Mouse (Mus musculus) CH12.LX (cell line): ENCODE results near the gene Suox. TPM values are rescaled to one million over a fixed set of nuclear protein-coding genes. Genes with fewer than 3 reads are reported as not detected.

Experiments
- DNase-seq: peaks from one replicate; pipeline ENCODE4 v3.0.0-alpha.2; 2013; ENCODE audit errors: extremely low read depth
- H3K27ac ChIP-seq: 2 replicates; pipeline ENCODE4 v1.5.1; 2012; ENCODE audit warnings: low read depth, mild to moderate bottlenecking, control low read depth, moderate library complexity; ENCODE audit not compliant: insufficient read depth
- H3K27me3 ChIP-seq: replicated peaks from 2 replicates; pipeline ENCODE3; 2012; ENCODE audit warnings: inconsistent platforms
- H3K36me3 ChIP-seq, 2 experiments: replicated peaks in 1 of 2; 2 replicates each; pipeline versions ENCODE3 to v1.6.1; 2012; ENCODE audit warnings: inconsistent platforms in 1 of 2, low read length in 1 of 2, mild to moderate bottlenecking in 1 of 2, mixed read lengths in 1 of 2, moderate library complexity in 1 of 2; ENCODE audit not compliant: control insufficient read depth in 1 of 2, insufficient read depth in 1 of 2
- H3K4me1 ChIP-seq, 2 experiments: 2 replicates each; pipeline ENCODE4 v1.6.1; 2012; ENCODE audit warnings: inconsistent platforms in 1 of 2, moderate library complexity in 1 of 2; ENCODE audit not compliant: insufficient read depth in 2 of 2, control insufficient read depth in 1 of 2
- H3K4me2 ChIP-seq: 2 replicates; pipeline ENCODE4 v1.6.1; 2012; ENCODE audit warnings: low read depth, mild to moderate bottlenecking, control low read depth; ENCODE audit not compliant: poor library complexity, insufficient read depth, severe bottlenecking
- H3K4me3 ChIP-seq, 3 experiments: fragments of 150-350 bp in 1 of 3; sonication (generic) in 1 of 3; replicated peaks in 1 of 3; 2 replicates each; pipeline versions ENCODE3 to v1.5.1; 2011 to 2012; ENCODE audit warnings: low read depth in 2 of 3, low read length in 2 of 3, mild to moderate bottlenecking in 2 of 3, moderate library complexity in 2 of 3, control low read depth in 1 of 3, improper control_type of control experiment in 1 of 3, inconsistent platforms in 1 of 3, mixed read lengths in 1 of 3; ENCODE audit not compliant: poor library complexity in 1 of 3
- H3K79me2 ChIP-seq: replicated peaks from 2 replicates; pipeline ENCODE4 v1.6.1; 2012; ENCODE audit warnings: mild to moderate bottlenecking, moderate library complexity; ENCODE audit not compliant: control insufficient read depth, poor library complexity, insufficient read depth, severe bottlenecking; ENCODE audit errors: extremely low read depth
- H3K9ac ChIP-seq: 2 replicates; pipeline ENCODE4 v1.6.1; 2012; ENCODE audit warnings: low read depth, mild to moderate bottlenecking, control low read depth, moderate library complexity; ENCODE audit not compliant: insufficient read depth
- H3K9me3 ChIP-seq: replicated peaks from 2 replicates; pipeline ENCODE3; 2012; ENCODE audit warnings: low read length, inconsistent platforms, mixed read lengths
- BHLHE40 ChIP-seq: IDR thresholded peaks from 2 replicates; pipeline ENCODE4 v1.6.1; 2011; ENCODE audit warnings: mild to moderate bottlenecking, low read depth, low read length, improper control_type of control experiment
- CTCF ChIP-seq, 2 experiments: IDR thresholded peaks in 1 of 2; conservative IDR thresholded peaks in 1 of 2; 2 replicates each; pipeline ENCODE4 v1.5.1; 2011 to 2012; ENCODE audit warnings: low read depth in 2 of 2, low read length in 2 of 2, improper control_type of control experiment in 1 of 2, inconsistent platforms in 1 of 2, mild to moderate bottlenecking in 1 of 2, moderate library complexity in 1 of 2
- ELF1 ChIP-seq: IDR thresholded peaks from 2 replicates; pipeline ENCODE4 v1.6.1; 2014; ENCODE audit warnings: low read depth, mild to moderate bottlenecking, inconsistent platforms, low read length, improper control_type of control experiment
- EP300 ChIP-seq: IDR thresholded peaks from 2 replicates; pipeline ENCODE4 v1.6.1; 2011; ENCODE audit warnings: low read length, improper control_type of control experiment
- GABPA ChIP-seq: IDR thresholded peaks from 2 replicates; pipeline ENCODE4 v1.6.1; 2012; ENCODE audit warnings: low read depth, low read length, improper control_type of control experiment, inconsistent platforms; ENCODE audit not compliant: insufficient replicate concordance
- HCFC1 ChIP-seq: IDR thresholded peaks from 2 replicates; pipeline ENCODE4 v1.6.1; 2012; ENCODE audit warnings: low read depth, mild to moderate bottlenecking, inconsistent platforms, low read length, improper control_type of control experiment
- JUN ChIP-seq: IDR thresholded peaks from 2 replicates; pipeline ENCODE4 v1.6.1; 2011; ENCODE audit warnings: low read depth, mild to moderate bottlenecking, low read length, improper control_type of control experiment, moderate library complexity; ENCODE audit not compliant: insufficient read depth
- JUND ChIP-seq: conservative IDR thresholded peaks from 2 replicates; pipeline ENCODE4 v1.6.1; 2011; ENCODE audit warnings: low read depth, low read length, improper control_type of control experiment
- KAT2A ChIP-seq: IDR thresholded peaks from 2 replicates; pipeline ENCODE4 v1.6.1; 2012; ENCODE audit warnings: low read length, improper control_type of control experiment, inconsistent platforms; ENCODE audit not compliant: insufficient replicate concordance
- MAFK ChIP-seq: IDR thresholded peaks from 2 replicates; pipeline ENCODE4 v1.6.1; 2011; ENCODE audit warnings: low read length, improper control_type of control experiment; ENCODE audit not compliant: insufficient replicate concordance
- MAX ChIP-seq: IDR thresholded peaks from 2 replicates; pipeline ENCODE4 v1.6.1; 2011; ENCODE audit warnings: low read length, improper control_type of control experiment
- MAZ ChIP-seq: IDR thresholded peaks from 2 replicates; pipeline ENCODE4 v1.6.1; 2012; ENCODE audit warnings: low read depth, mild to moderate bottlenecking, inconsistent platforms, low read length, improper control_type of control experiment, moderate library complexity
- MEF2A ChIP-seq: IDR thresholded peaks from 2 replicates; pipeline ENCODE4 v1.6.1; 2014; ENCODE audit warnings: low read depth, mild to moderate bottlenecking, inconsistent platforms, low read length, improper control_type of control experiment, borderline replicate concordance
- MXI1 ChIP-seq: IDR thresholded peaks from 2 replicates; pipeline ENCODE4 v1.6.1; 2011; ENCODE audit warnings: mild to moderate bottlenecking, low read depth, low read length, improper control_type of control experiment
- MYC ChIP-seq: IDR thresholded peaks from 2 replicates; pipeline ENCODE4 v1.6.1; 2011; ENCODE audit warnings: low read depth, mild to moderate bottlenecking, improper control_type of control experiment, low read length
- NELFE ChIP-seq: IDR thresholded peaks from 2 replicates; pipeline ENCODE4 v1.6.1; 2011; ENCODE audit warnings: low read depth, low read length, improper control_type of control experiment
- NRF1 ChIP-seq: IDR thresholded peaks from 2 replicates; pipeline ENCODE4 v1.6.1; 2014; ENCODE audit warnings: low read depth, mild to moderate bottlenecking, inconsistent platforms, low read length, improper control_type of control experiment, moderate library complexity
- POLR2A ChIP-seq: IDR thresholded peaks from 2 replicates; pipeline ENCODE4 v1.6.1; 2011; ENCODE audit warnings: low read depth, mild to moderate bottlenecking, improper control_type of control experiment, low read length
- POLR2AphosphoS2 ChIP-seq: IDR thresholded peaks from 2 replicates; pipeline ENCODE4 v1.6.1; 2011; ENCODE audit warnings: low read depth, low read length, improper control_type of control experiment
- RAD21 ChIP-seq: IDR thresholded peaks from 2 replicates; pipeline ENCODE4 v1.6.1; 2011; ENCODE audit warnings: low read depth, mild to moderate bottlenecking, low read length, improper control_type of control experiment, moderate library complexity
- RCOR1 ChIP-seq: conservative IDR thresholded peaks from 2 replicates; pipeline ENCODE4 v1.6.1; 2012; ENCODE audit warnings: low read depth, mild to moderate bottlenecking, inconsistent platforms, low read length, improper control_type of control experiment
- SIN3A ChIP-seq: IDR thresholded peaks from 2 replicates; pipeline ENCODE4 v1.6.1; 2012; ENCODE audit warnings: low read length, improper control_type of control experiment, inconsistent platforms
- TBP ChIP-seq: conservative IDR thresholded peaks from 2 replicates; pipeline ENCODE4 v1.6.1; 2011; ENCODE audit warnings: low read depth, low read length, improper control_type of control experiment
- UBTF ChIP-seq: IDR thresholded peaks from 2 replicates; pipeline ENCODE4 v1.6.1; 2012; ENCODE audit warnings: low read depth, mild to moderate bottlenecking, inconsistent platforms, low read length, improper control_type of control experiment, moderate library complexity
- USF1 ChIP-seq: IDR thresholded peaks from 2 replicates; pipeline ENCODE4 v1.6.1; 2014; ENCODE audit warnings: low read depth, mild to moderate bottlenecking, inconsistent platforms, low read length, improper control_type of control experiment
- USF2 ChIP-seq: conservative IDR thresholded peaks from 2 replicates; pipeline ENCODE4 v1.6.1; 2011; ENCODE audit warnings: low read depth, low read length, improper control_type of control experiment
- ZKSCAN1 ChIP-seq: IDR thresholded peaks from 2 replicates; pipeline ENCODE4 v1.6.1; 2012; ENCODE audit warnings: low read depth, inconsistent platforms, low read length, improper control_type of control experiment, borderline replicate concordance
- ZMIZ1 ChIP-seq: IDR thresholded peaks from 2 replicates; pipeline ENCODE4 v1.6.1; 2012; ENCODE audit warnings: low read depth, mild to moderate bottlenecking, inconsistent platforms, low read length, improper control_type of control experiment
- ZNF384 ChIP-seq: IDR thresholded peaks from 2 replicates; pipeline ENCODE4 v1.6.1; 2012; ENCODE audit warnings: low read depth, low read length, improper control_type of control experiment, inconsistent platforms
- dilution Hi-C: fragments of 300-500 bp; cut with MboI; formaldehyde crosslinking; loops from 2 replicates; pipeline ENCODE4 v1.14.3; 2020; ENCODE audit warnings: low sequenced_read_pairs; ENCODE audit not compliant: extremely low pct_unique_long_range_greater_than_20kb, extremely low pct_ligation_motif_present
- in situ Hi-C: fragments of 300-500 bp; cut with MboI; formaldehyde crosslinking; loops from 3 replicates; pipeline ENCODE4 v1.14.3; 2019; ENCODE audit warnings: low sequenced_read_pairs, low pct_ligation_motif_present, low pct_unique_long_range_greater_than_20kb, mixed read lengths
- polyA plus RNA-seq: library from polyadenylated mRNA; unstranded; fragments of >175 nt; gene quantifications from 2 replicates; pipeline ENCODE4 v1.2.1, GENCODE M21; 2012; ENCODE audit warnings: low read depth; ENCODE audit not compliant: insufficient read length
- total RNA-seq, 2 experiments: library from RNA; depleted of rRNA; stranded (reverse); fragments of 300-350 nt in 1 of 2; fragments of >200 nt in 1 of 2; gene quantifications; 2 replicates each; pipeline ENCODE4 v1.2.3; 2012 to 2014

Suox gene
- total and polyA plus RNA-seq, 3 experiments = 9.0 to 11.4 (median 10.5) TPM

DNA sequence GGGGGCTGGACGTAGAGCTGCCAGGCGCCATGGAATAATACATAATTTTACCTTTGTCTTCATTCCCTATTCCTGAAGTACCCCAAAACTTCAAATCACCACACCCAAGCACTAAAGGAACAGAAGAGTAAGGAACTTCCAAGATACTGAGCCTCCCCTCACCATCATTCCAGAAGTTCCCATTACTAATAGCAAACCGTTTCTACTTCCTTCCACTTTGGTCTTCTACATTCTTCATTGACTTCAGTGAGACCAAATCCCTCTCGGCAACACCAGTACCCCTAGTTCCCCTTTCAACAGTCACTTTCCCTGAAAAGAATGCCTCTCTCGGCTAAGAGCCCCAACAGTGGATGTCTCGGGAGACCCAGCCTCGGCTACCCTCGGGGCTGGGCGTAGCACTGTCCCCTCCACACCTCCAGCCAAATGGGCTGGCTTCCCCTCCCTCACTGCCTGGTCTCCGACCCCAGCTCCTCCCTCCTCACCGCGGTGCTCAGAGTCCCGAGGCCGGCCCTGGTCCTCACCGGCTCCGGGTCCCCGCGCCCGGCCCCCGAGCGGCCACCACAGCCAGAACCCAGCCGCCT is 21.6 kb upstream of the Suox start:
- peaks cover 9% of the 10 kb centered on the region for H3K79me2 ChIP-seq
- in situ Hi-C loops (no loop called here), dilution Hi-C loops (no loop called here)
- TF ChIP-seq USF2 = no peak
- TF ChIP-seq ZKSCAN1 = no peak
- no peak for TF ChIP-seq SIN3A
- TF ChIP-seq GABPA = no peak
- 0 out of 2 replicates have a peak, but pooled peaks have one; percentile 11 for TF ChIP-seq EP300
- no peak for TF ChIP-seq MAZ
- no peak for TF ChIP-seq POLR2AphosphoS2
- TF ChIP-seq MEF2A = no peak
- no peak for TF ChIP-seq TBP
- TF ChIP-seq JUN = no peak
- no peak for TF ChIP-seq UBTF
- TF ChIP-seq MXI1 = 0 out of 2 replicates have a peak, but pooled peaks have one; percentile 6
- TF ChIP-seq MAX = no peak
- no peak for TF ChIP-seq CTCF (conservative IDR thresholded peaks at IDR 0.05 in 1 of 2, IDR thresholded peaks at IDR 0.05 in 1 of 2; ENCODE audit: low read depth in 2 of 2, low read length in 2 of 2)
- DNase-seq = no peak
- H3K27ac ChIP-seq = peak overlapping the region; percentile 87
- peaks cover 22 to 38% of the 10 kb centered on the region in 2 experiments for H3K36me3 ChIP-seq
- no peaks in the 10 kb centered on the region for H3K9me3 ChIP-seq
- no peaks in the 10 kb centered on the region for H3K27me3 ChIP-seq
- H3K4me1 ChIP-seq = peaks cover 0 to 33% of the 10 kb centered on the region in 2 experiments; a peak in 2 of 4 replicates
- H3K4me3 ChIP-seq = peak overlapping the region; percentile 67 to 95 (median 87)
- H3K4me2 ChIP-seq = peak overlapping the region; percentile 89
- H3K9ac ChIP-seq = peak overlapping the region; percentile 95

DNA sequence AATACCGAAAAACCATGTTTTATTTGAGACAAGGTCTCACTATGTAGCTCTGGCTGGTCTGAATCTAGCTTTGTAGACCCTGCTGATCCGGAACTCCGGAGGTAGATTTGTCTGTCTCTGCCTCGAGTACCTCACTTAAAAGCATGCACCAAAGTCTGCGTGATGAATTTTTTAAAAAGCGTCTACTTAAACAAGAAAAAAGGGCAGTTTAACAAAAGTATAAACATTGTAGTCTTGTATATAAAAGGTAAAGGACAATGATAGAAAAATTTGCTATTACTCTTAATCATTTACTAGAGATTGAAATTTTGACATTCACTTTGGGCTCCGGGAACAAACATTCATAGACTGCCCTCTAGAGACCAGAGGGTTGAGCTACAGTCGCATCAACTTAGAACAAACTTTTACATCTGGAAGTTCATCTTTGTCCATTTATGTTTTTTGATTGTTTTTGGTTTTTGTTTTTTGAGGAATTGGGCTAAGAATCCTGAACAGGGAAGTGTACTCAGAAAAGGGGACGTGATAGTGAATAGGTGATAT is 666 bp upstream of the Suox start:
- Histone ChIP-seq H3K36me3 (peaks cover 9 to 20% of the 10 kb centered on the region in 2 experiments), H3K79me2 (no peaks in the 10 kb centered on the region), H3K27me3 (peaks cover 3% of the 10 kb centered on the region), H3K4me1 (peaks cover 16 to 38% of the 10 kb centered on the region in 2 experiments), H3K9ac (peak overlapping the region; percentile 51; the same call in 1 of the 2 replicates), H3K4me2 (peak overlapping the region; percentile 89), H3K4me3 (peak overlapping the region; percentile 46 to 77 (median 58)), H3K27ac (peak overlapping the region; percentile 63; the same call in 1 of the 2 replicates), H3K9me3 (no peaks in the 10 kb centered on the region)
- dilution Hi-C loops = no loop called here
- DNase-seq = peak; percentile 47
- in situ Hi-C loops = loop anchor here (5.0 kb wide), 1 partner anchor 47 kb away; the partner anchor contains the start of gene Rps26
- TF ChIP-seq MAX (no peak), TBP (no peak), POLR2A (no peak), RCOR1 (no peak), USF1 (no peak), CTCF (conservative IDR thresholded peaks at IDR 0.05 in 1 of 2, IDR thresholded peaks at IDR 0.05 in 1 of 2; ENCODE audit: low read depth in 2 of 2, low read length in 2 of 2) (peak; percentile 46 to 91; a peak in 3 of 4 replicates), GABPA (no peak), MAZ (no peak), JUN (no peak), USF2 (no peak), MXI1 (no peak; the same call in 1 of the 2 replicates), NRF1 (no peak), MYC (no peak), BHLHE40 (no peak), ZNF384 (peak; percentile 16; the same call in 1 of the 2 replicates), ZMIZ1 (no peak), MAFK (no peak), HCFC1 (no peak), KAT2A (no peak), UBTF (no peak), NELFE (no peak), RAD21 (peak; percentile 96), JUND (0 out of 2 replicates have a peak, but pooled peaks have one; percentile 18), ELF1 (no peak)
